Mouse (Mus musculus): Measurements from ENCODE around the gene Sun2.

GRCm38 (mm10) chr15:79774117-79775027, 32.0 kb upstream of the Sun2 start:
- TF ChIP-seq CTCF (IDR thresholded peaks at IDR 0.05; ENCODE audit: low read depth) (no peak), EP300 (optimal IDR thresholded peaks at IDR 0.05) (no peak)
